Mouse (Mus musculus): Measurements from ENCODE around the gene Myl7. TPM values are rescaled to one million over a fixed set of nuclear protein-coding genes. Genes with fewer than 3 reads are reported as not detected.
"Not testable (repeated sequence)": the region's sequence is repeated elsewhere in the genome, so short reads cannot be mapped to it uniquely, and the experiment has no call there.

Myl7 gene
- total and polyA plus RNA-seq, 3 experiments = 0.47 TPM; not detected in 2

DNA sequence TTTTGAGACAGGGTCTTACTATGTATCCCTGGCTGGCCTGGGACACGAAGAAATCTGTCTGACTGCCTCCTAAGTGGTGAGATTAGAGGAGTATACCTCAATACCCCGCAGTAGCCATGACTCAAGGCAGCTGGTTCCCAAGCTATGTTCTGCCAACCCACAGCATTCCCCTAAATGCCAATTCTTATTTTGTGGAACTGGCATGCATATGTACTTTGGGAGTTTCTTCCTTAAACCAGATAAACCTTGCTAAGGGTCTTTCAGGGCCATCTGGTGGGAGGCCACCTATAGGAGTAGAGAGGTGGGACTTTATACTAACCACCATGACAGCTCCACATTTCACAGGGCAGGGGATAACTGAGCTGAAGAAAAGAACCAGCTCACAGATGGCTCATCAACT is 5.3 kb upstream of the Myl7 start:
- DNase-seq = no peak

DNA sequence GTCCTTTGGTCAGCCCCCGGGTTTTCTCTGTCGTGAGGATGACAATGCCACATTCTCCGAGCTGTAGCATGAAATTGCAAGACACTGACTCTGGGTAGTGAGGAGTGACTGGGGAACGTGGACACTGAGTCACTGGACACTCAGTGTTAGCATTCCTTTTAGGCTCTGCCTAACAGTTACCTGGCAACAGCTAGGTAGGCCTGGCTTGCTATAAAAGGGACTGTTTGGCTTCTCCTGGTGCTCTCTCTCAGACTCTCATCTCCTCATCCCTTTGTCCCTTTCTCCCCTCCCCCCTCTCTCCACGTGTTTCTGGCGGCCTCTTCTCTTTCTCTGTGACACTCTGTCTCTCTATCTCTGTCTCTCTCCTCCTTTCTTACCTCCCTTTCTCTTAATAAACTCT is 3.8 kb upstream of the Myl7 start:
- DNase-seq = no peak

DNA sequence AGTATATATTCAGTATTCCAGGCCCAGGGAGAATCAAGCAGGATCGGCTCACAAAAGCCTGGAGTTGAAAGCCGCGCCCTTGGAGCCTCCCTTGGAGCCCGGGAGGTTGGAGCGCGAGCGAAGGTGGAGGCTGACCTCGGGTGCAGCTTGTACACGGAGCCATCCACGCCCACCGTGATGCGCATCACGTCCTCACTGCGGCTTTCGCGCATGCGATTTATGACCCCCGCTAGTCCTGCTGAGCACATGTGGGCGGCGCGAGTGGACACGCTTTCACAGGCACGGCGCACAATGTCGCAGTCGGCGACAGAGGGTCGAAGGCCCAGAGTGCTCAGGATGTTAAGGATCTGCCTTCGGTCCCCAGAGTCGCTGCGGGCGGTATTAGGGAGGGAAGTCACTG is 3.4 kb upstream of the Myl7 start:
- DNase-seq = peak; percentile 45

DNA sequence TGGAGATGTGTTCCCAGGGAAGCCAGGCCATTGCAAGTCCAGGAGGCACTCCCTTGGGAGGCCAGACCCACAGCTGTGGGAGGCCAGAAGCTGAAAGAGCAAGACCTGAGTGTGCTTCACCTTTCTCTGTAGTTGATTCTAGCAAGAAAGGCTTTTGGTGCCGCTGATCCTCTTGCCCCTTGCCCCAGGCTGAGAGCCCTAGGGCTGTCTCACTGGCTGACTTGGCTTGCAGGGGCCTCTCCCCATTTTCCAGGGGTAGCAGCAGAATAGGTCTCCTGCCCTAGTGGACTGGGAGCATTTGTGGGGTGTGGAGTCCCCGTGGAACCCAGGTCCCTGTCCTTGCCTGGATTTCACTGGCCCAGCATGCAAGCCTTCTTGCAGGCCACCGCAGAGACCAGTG is 2.7 kb upstream of the Myl7 start:
- DNase-seq = no peak

DNA sequence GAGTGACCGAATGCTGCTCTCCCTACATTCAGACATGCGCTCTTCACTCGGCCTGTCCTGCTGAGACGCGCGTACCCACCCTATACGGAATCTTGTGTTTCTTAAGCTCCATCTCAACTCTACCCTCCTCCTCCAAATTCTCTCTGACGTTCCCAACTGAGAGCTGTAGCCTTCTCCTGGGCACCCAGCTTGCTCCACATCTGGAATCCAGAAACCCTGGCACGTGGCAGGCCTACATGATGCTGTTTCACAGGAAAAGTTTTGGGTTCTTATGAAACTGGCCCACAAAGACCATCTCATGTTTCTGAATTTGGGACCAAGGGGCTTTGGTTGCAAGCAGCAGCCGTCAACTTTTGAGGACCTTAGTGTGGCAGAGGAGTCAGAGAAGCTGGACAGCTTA is 704 bp upstream of the Myl7 start:
- DNase-seq = no peak

DNA sequence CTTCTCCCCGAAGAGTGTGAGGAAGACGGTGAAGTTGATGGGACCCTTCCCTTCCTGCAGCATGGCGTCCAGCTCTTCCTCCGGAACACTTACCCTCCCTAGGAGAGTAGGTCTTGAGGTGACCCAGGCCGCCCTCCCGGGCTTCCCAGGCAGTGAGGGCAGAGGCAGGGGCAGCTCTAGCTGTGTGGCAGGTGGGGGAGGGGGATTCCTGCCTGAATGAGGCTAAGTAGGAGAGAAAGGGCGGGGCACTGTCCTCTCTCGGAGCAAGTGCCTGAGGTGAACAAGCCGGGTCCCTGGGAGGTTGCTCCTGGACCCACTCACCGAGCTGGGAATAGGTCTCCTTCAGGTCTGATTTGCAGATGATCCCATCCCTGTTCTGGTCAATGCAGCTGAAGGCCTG is 743 bp downstream of the Myl7 start:
- no peak for DNase-seq

DNA sequence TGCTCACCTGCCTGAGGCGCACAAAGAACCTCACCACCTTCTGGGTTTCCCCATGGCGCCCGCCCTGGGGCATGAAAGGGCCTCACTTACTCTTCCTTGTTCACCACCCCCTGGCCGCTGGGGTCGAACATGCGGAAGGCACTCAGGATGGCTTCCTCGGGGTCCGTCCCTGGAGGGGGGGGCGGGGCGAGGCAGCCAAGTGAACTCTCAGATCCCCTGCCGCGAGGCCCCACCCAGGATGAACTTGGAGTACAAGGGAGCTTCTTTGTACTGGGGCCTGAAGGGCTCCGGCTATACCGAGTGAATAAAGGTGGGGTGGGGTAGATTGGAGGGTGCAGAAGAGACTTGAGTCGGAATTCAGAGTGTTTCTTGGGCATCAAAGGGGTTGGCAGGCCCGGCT is 1.4 kb downstream of the Myl7 start:
- no peak for DNase-seq

DNA sequence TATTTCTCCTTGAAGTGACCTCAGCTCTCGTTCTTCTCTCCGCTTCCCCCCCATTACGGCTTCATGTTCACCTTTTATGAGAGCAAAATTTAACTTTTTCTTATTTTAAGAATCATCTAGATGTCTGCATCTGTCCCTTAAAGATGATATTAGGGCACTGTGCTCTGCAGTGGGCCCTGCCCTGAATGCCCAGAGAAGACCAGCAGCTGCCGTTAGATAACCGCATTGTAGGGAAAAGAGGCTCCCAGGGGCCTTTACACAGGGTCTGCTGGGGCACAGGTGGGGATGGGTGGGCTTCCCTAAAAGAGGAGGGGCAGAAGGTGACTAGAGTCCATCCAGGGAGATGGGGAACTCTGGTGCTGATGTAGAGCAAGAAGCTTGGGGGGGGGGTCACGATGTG is 4.8 kb downstream of the Myl7 start:
- no peak for DNase-seq

DNA sequence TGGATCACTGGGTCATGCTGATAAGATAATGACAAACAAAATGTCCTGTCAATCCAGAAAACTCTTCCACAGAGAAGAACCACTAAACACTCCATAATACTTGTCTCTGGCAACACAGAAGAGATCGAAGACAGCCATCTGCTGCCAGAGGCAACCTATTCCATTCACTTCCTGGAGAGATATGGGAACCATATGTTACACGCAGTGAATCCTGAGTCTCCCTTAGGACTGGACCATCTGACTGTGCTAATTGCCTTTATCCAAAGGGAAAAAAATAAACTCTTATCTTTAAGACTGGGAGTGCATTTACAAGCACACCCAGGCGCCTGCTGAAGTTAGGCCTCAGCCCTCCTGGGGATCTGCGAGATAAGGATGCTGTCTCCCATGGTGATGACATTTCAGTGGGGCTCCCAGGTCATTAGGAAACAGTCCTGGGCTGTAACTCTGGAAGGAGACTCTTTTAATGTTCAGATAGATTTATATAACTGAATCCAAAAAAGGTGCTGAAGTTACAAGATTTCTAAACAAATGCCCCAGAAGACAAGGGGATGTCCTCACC is 5.7 kb downstream of the Myl7 start:
- no peak for DNase-seq

DNA sequence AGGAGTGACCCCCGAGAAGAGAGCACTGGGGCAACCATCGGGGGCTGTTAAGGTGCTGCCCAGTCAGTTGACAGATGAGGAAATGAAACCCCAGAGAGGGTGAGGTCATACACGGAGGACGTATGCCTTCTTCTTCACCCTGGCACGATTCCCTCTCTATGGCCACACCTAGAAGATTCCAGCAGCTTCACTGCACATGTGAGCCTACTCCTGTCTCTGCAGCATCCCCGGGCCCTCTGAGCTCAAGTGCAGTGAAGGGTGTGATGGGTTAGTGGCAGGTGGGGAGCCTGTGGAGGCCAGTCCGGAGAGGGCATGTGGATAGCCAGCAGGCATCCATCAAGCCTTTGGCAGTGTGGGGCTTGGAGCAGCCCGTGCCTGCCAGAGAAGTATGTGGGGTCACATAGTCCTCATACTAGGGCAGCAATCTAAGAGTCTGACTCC is 6.4 kb downstream of the Myl7 start:
- DNase-seq = no peak

DNA sequence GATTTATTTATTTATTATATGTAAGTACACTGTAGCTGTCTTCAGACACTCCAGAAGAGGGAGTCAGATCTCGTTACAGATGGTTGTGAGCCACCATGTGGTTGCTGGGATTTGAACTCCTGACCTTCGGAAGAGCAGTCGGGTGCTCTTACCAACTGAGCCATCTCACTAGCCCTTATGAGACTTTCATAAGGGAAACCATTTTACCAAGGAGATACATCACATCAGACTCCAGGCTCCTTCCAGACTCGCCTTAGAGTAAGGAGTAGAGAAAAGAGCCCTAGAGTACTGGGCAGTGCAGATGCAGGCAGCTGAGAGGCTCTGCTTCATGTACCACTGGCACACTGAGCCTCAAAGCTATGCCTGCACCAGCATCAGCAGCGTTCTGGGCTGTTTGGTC is 10.0 kb downstream of the Myl7 start:
- DNase-seq = not testable (repeated sequence)

DNA sequence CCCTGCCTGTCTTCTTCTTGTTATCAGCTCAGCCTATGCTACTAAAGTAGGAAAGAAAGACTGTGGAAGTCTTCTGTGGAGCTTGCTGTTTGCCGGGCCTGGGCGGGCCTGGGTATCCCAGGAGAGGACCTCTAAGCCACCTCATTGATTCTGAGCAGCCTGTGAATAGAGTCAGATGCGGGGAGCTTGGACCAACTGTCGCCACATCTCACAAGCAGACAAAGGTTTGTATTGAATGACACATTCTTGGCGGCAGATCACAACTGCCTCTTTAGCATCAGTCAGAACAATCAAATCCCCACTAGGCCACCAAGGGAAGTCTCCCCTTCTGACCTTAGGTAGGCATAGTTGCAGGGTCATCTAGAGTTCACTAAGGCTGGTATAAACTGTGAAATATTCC is 11.3 kb downstream of the Myl7 start:
- no peak for DNase-seq

DNA sequence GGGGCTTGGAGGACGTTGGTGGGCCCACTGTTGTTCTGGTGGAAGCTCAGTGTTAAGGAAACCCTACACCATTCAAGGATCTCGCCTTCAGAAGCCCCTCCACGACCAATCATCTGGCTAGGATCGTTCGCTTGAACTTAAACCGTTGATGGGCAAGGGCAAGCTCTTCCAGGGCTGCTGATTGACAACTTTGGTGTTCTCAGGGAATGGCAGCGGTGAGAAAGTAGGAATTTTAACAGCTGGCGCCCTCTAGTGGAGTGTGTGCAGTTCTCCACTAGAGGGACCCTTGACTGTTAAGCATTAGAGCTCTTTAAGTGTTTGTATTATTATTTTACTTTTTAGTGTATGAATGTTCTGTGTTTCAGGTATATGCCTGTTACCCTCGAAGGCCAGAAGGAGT is 12.4 kb downstream of the Myl7 start:
- DNase-seq = peak; percentile 42

DNA sequence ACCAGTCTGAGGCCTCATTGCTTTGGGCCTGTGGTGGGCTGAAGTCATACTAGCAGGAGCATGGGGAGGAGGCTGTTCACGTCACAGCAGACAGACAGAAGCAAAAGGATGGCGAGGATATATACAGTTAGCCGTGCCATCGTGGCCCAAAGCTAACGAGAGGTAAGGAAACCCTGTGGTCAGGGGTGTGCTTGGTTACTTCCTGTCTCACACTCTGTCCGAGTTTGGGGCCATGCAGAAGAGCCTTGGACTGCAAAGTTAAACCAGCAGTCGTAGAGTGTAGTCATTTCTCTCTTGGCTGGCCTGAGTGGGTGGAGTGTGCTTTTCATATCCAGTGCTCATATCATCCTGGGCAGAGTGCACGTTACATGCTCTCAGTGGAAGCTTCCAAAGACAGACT is 16.1 kb downstream of the Myl7 start:
- DNase-seq = no peak

DNA sequence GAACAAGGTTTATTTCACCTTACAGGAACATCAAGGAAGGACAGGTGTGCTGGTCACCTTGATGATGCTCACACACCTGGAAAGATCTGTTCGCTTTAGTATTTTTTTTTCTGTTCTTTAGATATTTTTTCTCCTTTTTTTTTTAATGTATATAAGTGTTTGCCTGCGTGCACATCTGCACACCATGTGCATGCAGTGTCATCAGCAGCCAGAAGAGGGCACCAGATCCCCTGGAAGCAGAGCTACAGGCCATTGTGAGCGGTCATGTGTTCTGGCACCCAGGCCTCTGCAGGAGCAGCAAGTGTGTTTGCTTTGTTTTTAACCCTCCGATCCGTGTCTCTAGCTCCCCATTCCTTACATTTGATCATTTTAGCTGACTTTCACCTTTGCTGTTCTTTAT is 18.7 kb downstream of the Myl7 start:
- no peak for DNase-seq

DNA sequence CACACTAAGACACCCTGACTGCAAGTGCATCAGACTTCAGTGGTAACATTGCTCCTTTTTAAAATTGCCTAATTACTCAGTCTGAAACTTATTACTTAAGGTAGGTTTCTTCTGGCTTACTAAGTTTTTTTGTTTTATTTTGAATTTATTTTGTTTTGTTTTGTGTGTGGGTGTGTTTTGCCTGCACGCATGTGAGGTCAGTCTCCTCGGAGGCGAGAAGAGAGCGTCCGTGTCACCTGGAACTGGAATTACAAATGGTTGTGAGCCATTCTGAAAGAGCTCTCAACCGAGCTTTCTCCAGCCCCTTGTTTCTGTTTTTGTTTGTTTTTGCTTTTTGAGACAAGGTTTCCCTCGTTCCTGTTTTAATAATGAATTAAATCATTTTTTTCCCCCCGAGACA is 19.9 kb downstream of the Myl7 start:
- DNase-seq = no peak

DNA sequence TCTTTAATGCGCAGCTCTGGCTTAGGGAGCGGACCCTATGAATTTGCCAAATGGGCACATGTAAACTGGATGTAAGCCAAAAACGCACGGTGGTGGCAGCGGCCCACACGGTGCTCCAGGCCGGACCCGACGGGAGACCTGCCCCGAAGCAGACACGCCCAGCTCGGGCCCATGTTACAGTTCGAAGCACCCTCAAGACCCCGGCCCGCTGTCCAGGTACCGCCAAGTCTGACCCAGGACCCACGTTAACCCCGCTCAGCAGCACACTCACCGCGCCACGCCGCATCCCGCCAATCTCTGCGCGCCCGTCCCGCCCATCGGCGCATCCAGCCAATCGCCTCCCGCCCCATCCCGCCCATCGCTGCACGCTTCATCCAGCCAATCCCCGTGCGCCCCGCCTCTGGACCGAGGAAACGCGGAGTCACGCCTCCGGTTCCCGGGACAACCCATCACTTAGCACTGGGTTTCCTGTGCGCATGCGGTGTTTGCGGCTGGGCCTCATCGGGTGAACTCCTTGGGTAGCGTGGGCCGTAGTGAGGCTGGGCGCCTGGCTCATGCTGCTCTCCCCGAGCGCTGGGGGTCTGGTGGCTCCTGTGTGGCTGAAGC is 20.6 kb downstream of the Myl7 start, which contains the start of gene Pold2:
Gene Pold2, minus strand, starts transcription at position 372 of the 606 bp plus-strand sequence.
- DNase-seq = peak; percentile 99

DNA sequence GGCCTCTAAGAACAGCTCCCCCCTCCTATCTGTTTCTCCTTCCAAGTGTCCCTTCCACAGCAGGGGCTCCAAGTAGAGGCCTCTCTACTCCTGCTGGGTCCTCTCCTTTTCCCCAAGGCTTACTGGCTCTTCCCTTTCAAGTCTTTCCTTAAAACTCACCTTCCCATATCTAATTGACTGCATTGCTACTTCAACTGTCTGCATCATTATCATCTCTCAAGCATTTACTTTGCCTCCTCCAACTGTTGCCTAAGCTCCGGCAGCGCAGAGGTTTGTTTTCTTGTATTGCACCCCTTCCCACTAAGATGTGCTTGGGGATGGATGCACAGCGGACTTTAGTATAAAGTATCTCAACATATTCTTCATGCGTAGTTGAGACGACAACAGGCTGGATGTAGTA is 21.2 kb downstream of the Myl7 start:
- no peak for DNase-seq

DNA sequence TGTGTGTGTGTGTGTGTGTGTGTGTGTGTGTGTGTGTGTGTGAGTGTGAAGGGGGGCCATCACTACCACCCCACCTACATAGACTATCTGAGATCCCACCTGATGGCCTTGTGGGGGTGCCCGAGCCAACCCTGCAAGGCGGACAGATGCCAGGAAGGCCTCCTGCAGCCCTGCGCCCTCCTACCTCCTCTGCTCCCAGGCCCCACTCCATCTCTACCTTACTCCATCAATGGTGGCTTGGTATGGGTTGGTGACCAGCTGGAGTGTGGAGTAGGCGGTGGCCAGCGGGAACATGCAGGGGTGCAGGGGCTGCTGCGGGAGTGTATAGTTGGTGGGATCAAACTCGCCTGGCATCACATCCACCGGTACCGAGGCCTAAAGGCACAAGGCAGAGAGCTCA is 25.4 kb downstream of the Myl7 start:
- no peak for DNase-seq

DNA sequence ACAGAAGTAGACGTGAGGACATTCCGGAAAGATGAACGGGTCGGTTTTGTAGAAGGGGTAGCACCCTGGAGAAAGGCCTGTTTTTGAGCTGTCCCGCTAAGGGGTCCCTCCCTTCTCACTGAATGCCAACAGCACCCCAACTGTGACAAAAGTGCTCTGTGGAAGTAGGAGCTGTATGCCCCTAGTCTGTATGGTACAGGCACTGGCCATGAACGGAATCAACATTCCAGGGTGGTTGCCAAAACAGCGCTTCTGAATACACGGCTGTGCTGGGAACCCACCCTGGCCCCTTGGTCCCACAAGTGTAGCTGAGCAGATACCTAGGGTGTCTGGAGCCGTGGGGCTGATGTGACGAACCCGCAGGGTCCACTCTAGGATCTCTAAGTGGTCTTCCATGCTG is 25.9 kb downstream of the Myl7 start:
- no peak for DNase-seq

DNA sequence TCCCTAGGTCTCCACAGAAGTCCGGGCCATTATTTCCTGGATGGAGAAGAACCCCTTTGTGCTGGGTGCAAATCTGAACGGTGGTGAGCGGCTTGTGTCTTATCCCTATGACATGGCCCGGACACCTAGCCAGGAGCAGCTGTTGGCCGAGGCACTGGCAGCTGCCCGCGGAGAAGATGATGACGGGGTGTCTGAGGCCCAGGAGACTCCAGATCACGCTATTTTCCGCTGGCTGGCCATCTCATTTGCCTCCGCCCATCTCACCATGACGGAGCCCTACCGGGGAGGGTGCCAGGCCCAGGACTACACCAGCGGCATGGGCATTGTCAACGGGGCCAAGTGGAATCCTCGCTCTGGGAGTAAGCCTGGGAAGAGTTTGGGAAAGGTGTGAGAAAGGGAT is 28.5 kb downstream of the Myl7 start:
- DNase-seq = no peak

DNA sequence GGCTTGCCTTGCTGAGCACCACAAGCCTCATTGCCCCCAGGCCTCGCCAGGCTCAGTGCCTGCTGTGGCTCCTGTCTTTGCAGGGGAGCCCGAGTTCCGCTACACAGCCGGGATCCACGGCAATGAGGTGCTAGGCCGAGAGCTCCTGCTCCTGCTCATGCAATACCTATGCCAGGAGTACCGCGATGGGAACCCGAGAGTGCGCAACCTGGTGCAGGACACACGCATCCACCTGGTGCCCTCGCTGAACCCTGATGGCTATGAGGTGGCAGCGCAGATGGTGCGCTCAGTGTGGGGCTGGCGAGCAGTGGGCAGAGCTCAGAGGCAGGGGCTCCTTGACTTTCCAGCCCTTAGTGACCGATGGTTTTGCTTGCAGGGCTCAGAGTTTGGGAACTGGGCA is 29.3 kb downstream of the Myl7 start:
- DNase-seq = no peak

DNA sequence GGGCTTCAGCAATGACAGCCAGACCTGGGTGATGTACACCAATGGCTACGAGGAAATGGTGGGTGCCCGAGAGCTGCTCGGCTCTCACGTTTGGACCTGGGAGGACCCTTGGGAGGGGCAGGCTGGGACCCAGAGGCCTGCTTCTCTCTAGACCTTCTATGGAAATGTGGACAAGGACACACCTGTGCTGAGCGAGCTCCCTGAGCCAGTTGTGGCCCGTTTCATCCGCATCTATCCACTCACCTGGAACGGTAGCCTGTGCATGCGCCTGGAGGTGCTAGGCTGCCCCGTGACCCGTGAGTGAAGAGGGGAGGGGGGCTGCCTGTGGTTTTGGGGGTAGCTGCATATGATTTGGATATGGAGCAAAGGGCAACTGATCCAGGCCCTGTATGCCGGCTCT is 30.3 kb downstream of the Myl7 start:
- DNase-seq = no peak

DNA sequence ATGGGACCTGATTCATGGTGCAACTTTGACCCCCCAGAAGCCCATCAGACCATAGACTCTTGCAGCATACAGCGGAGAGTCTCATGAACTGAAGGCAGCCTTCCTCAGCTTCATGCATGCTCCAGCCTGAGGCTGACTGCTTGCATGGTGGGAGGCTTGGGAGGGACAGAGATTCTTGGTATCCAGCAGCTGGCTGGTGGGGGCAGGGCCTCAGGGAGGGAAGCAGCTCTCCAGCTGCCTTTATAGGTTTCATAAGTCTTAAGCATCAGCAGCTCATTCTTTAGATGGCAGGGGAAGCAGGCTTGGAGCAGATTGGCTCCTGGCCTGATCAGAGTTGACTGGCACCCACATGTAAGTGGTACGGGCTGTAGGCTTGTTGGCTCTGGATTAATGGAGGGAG is 31.4 kb downstream of the Myl7 start:
- no peak for DNase-seq
